Mouse (Mus musculus): ENCODE measurements at regions not wholly inside any gene's neighbourhood (a gene's known extent, or its start where the extent isn't known, plus 50 kb on each side); places are given as distances from the start of the nearest gene placed in this dataset.

DNA sequence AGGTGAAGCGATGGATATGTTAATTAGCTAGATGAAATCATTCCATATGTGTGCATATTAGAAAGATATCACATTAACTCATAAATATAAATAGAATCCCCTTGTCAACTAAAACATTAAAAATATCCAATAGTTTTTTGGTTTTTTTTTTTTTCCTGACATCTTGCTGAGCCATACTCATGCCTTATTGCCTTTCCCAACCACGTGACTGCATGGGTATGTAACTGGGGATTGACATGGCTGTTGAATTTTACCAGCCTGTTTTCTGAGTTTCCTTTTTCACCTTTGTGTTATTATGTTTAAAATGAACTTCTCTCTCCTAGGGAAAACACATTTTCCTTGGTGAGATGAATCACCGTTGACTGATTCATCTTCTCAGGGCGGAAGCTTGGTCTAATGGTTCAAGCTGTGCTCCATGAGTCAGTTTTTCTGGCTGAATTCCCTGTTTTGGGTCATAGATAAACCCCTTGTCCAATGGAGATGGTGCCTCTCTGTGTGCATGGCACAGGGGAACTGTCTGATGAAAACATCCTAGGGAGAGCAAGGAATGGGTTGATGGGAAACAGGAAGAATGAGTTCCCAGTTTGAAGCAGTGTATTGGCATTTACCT lies 181.1 kb downstream of the Adcyap1 start:
- Histone ChIP-seq H3K27ac (no peak overlapping the region), H3K4me2 (no peak overlapping the region), H3K9ac (no peak overlapping the region), H3K4me3 (no peak overlapping the region), H3K27me3 (no peaks in the 10 kb centered on the region), H3K36me3 (no peaks in the 10 kb centered on the region), H3K4me1 (replicated peaks) (no peaks in the 10 kb centered on the region), H3K9me3 (no peaks in the 10 kb centered on the region)
- 92% methylated on average over 4 of the region's 4 CpGs for WGBS
- ATAC-seq (ENCODE audit: low FRiP score): no peak

DNA sequence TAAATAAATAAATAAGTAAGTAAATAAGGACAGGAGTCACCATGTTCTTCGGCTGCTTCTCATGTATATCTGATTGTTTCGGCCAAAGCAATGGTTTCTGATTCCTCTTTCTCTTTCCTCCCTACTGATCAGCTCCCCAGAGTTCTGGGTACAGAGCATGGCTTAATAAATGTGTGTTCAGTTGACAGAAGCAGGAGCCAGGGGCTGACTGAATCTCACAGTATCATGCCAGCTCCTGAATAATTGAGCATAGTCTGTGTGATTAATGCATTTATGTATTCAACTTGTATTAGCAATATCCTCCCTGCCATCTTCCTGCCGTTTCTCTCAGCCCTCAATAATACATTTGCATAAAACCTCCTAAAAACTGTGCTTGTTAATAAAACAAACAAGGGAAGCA lies 191.4 kb downstream of the Adcyap1 start:
- Histone ChIP-seq H3K27me3 (no peaks in the 10 kb centered on the region), H3K4me2 (no peak overlapping the region), H3K4me3 (no peak overlapping the region), H3K36me3 (no peaks in the 10 kb centered on the region), H3K9me3 (no peaks in the 10 kb centered on the region), H3K9ac (no peak overlapping the region), H3K27ac (no peak overlapping the region), H3K4me1 (replicated peaks) (0 out of 2 replicates have a peak, but pooled peaks cover 3% of the 10 kb centered on the region)
- 64% methylated on average over 3 of the region's 3 CpGs for WGBS
- ATAC-seq (ENCODE audit: low FRiP score): peak; percentile 59; the same call in 1 of the 2 replicates

DNA sequence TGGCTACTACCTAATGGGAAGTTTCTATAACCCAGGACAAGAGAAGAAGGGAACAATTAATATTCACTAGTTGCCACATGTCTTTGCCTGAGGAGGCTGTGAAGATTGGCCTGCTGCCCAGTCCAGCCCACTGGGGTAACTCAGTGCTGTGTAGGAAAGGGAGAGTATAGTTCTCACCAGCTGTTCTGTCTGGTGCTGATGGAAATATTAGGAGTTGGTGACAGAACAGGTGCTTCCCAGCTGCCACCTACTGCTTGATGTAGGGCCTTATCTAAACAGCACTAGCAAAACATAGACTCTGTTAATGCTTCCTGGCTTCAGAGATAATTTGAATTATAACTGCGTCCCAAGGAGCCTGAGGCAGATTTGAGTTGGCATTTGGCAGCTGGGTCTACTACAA lies 210.5 kb downstream of the Adcyap1 start:
- Histone ChIP-seq H3K9ac (no peak overlapping the region), H3K27ac (no peak overlapping the region), H3K36me3 (no peaks in the 10 kb centered on the region), H3K4me2 (no peak overlapping the region), H3K9me3 (no peaks in the 10 kb centered on the region), H3K4me1 (replicated peaks) (no peaks in the 10 kb centered on the region; the same call in 1 of the 2 replicates), H3K4me3 (no peak overlapping the region), H3K27me3 (no peaks in the 10 kb centered on the region)
- whole genome bisulfite sequencing: 51% methylated on average over 1 of the region's 1 CpGs
- ATAC-seq (ENCODE audit: low FRiP score): peak; percentile 95

All from hindbrain, embryonic 13.5 days (tissue).